Comparison of ENCODE assay signal across 9 mouse cellular contexts in genomic region chr12:76404836-76405182, GRCm38 (mm10). TPM values are rescaled to one million over a fixed set of nuclear protein-coding genes. Genes with fewer than 3 reads are reported as not detected.
DNase-seq lines count a peak whose midpoint lies in the region; ATAC-seq lines count a peak whose summit lies in the region.
"Had no signal": no experiment of that assay in that cellular context is flagged by ENCODE, and none has a peak within 500 bp of the region (broad histone marks: within the 10 kb centered on the region; RNA-seq: fewer than 3 reads in every experiment).

No protein-coding gene starts in this region.

- no peak overlapping the region for H3K27ac ChIP-seq in liver, embryonic 11.5 days (ENCODE audit: low read depth, low read length)
- H3K27ac ChIP-seq in stomach, embryonic 15.5 days, result no peak overlapping the region

- peaks cover 67% of the 10 kb centered on the region for H3K27me3 ChIP-seq in erythroblast, embryonic 14.5 days (ENCODE audit: control insufficient read depth)
- H3K27me3 ChIP-seq in liver, embryonic 11.5 days (replicated peaks; ENCODE audit: control insufficient read depth, insufficient read depth, low read length), result peaks cover 33% of the 10 kb centered on the region
- peaks cover 31% of the 10 kb centered on the region for H3K27me3 ChIP-seq in stomach, embryonic 15.5 days (replicated peaks)
- H3K27me3 ChIP-seq: CH12.LX had no signal

- no peak for ATAC-seq in erythroblast, adult 5-6 weeks (replicated peaks; ENCODE audit: low FRiP score, poor library complexity, severe bottlenecking)
- no peak for ATAC-seq in liver, embryonic 11.5 days (replicated peaks; ENCODE audit: low FRiP score)
- no peak for ATAC-seq in stomach, embryonic 15.5 days (ENCODE audit: insufficient read depth, low FRiP score, low read depth)
- ATAC-seq in inflammation-experienced regulatory T-cells, adult 6 months, result no peak

- H3K36me3 ChIP-seq in erythroblast, embryonic 14.5 days (ENCODE audit: control insufficient read depth), result no peaks in the 10 kb centered on the region
- H3K36me3 ChIP-seq in liver, embryonic 11.5 days (ENCODE audit: control insufficient read depth, insufficient read depth, low read length), result no peaks in the 10 kb centered on the region
- no peaks in the 10 kb centered on the region for H3K36me3 ChIP-seq in stomach, embryonic 15.5 days

- intact Hi-C loops in gastrocnemius, postnatal 14 days (cut with DNase I; ENCODE audit: low total_unique reads), result loop anchor here (10.0 kb wide), 1 partner anchor 70 kb away; no protein-coding TSS in a partner anchor

- peaks cover 40% of the 10 kb centered on the region for H3K4me1 ChIP-seq in erythroblast, embryonic 14.5 days (ENCODE audit: control insufficient read depth)
- peaks cover 15% of the 10 kb centered on the region for H3K4me1 ChIP-seq in liver, embryonic 11.5 days (replicated peaks; ENCODE audit: control insufficient read depth, insufficient read depth, low read length)
- H3K4me1 ChIP-seq in stomach, embryonic 15.5 days, result peaks cover 24% of the 10 kb centered on the region

- H3K9me3 ChIP-seq in erythroblast, embryonic 14.5 days (ENCODE audit: control insufficient read depth, low read length), result peaks cover 18% of the 10 kb centered on the region
- H3K9me3 ChIP-seq in liver, embryonic 11.5 days (ENCODE audit: control insufficient read depth, low read length), result no peaks in the 10 kb centered on the region
- H3K9me3 ChIP-seq in stomach, embryonic 15.5 days, result no peaks in the 10 kb centered on the region

- DNase-seq in right cerebral cortex, adult 18-20 months, result peak; percentile 8
- DNase-seq in right cerebral cortex, postnatal 14 days, result no peak
- peak; percentile 12 for DNase-seq in gastrocnemius, postnatal 14 days
- DNase-seq in liver, embryonic 11.5 days (ENCODE audit: low spot score), result no peak

- no peak overlapping the region for H3K9ac ChIP-seq in liver, embryonic 11.5 days (ENCODE audit: low read depth, low read length)
- 0 out of 2 replicates have a peak overlapping the region, but pooled peaks have one; percentile 9 for H3K9ac ChIP-seq in stomach, embryonic 15.5 days

- WGBS in liver, embryonic 11.5 days, result 9% methylated on average over 20 of the region's 20 CpGs
- whole genome bisulfite sequencing in stomach, embryonic 15.5 days, result 12% methylated on average over 20 of the region's 20 CpGs

- peak overlapping the region; percentile 94 for H3K4me2 ChIP-seq in liver, embryonic 11.5 days
- H3K4me2 ChIP-seq in stomach, embryonic 15.5 days, result peak overlapping the region; percentile 90

- H3K4me3 ChIP-seq in erythroblast, embryonic 14.5 days (replicated peaks), result peak overlapping the region; percentile 88
- H3K4me3 ChIP-seq in liver, embryonic 11.5 days (ENCODE audit: low read depth, low read length), result peak overlapping the region; percentile 62
- peak overlapping the region; percentile 67 for H3K4me3 ChIP-seq in stomach, embryonic 15.5 days (replicated peaks)

RNA-seq across cellular contexts. Expression of gene Hspa2, which starts 0.8 kb away (rescaled TPM):
- 0.20 and 0.27 TPM in 2 replicates for polyA plus RNA-seq in erythroblast, embryonic 14.5 days (2012)
- 0.42 and 4.4 TPM in 2 replicates for total RNA-seq in erythroblast, adult 5-6 weeks (2015; ENCODE audit: low replicate concordance)
- 0.68 and 1.8 TPM in 2 replicates for total RNA-seq in erythroblast, adult 5-6 weeks (2017; ENCODE audit: low replicate concordance)
- 10 to 100 TPM in 1 of 2 experiments, 1 to 10 TPM in 1; 8.7 to 12.7 TPM for total RNA-seq in gastrocnemius, postnatal 14 days (2021)
- 4.2 and 5.4 TPM in 2 replicates for polyA plus RNA-seq in liver, embryonic 11.5 days (2014; fragmentation: Nextera tagmentation; extraction: Ambion mirVana)
- 11.3 and 11.7 TPM in 2 replicates for polyA plus RNA-seq in stomach, embryonic 15.5 days (2015; fragmentation: Nextera tagmentation; extraction: Ambion mirVana)
- 1 to 10 TPM; 2.6 to 5.7 (median 3.4) TPM for polyA plus RNA-seq in inflammation-experienced regulatory T-cells, adult 6 months (2017; shearing (Covaris generic))

RNA-seq across cellular contexts. Expression of gene Ppp1r36, which starts 12.5 kb away (rescaled TPM):
- not detected in 2 replicates for polyA plus RNA-seq in erythroblast, embryonic 14.5 days (2012)
- total RNA-seq in erythroblast, adult 5-6 weeks (2015; ENCODE audit: low replicate concordance), result not detected in 2 replicates
- not detected in 2 replicates for total RNA-seq in erythroblast, adult 5-6 weeks (2017; ENCODE audit: low replicate concordance)
- total RNA-seq in gastrocnemius, postnatal 14 days (2021), result under 1 TPM; 0.31 to 0.51 TPM
- 0.51 TPM in 2 replicates for polyA plus RNA-seq in liver, embryonic 11.5 days (2014; fragmentation: Nextera tagmentation; extraction: Ambion mirVana)
- polyA plus RNA-seq in stomach, embryonic 15.5 days (2015; fragmentation: Nextera tagmentation; extraction: Ambion mirVana), result 2.9 and 3.2 TPM in 2 replicates
- polyA plus RNA-seq in inflammation-experienced regulatory T-cells, adult 6 months (2017; shearing (Covaris generic)), result not detected
- total RNA-seq: CH12.LX had no signal

RNA-seq across cellular contexts. Expression of gene Zbtb1, which starts 34.7 kb away (rescaled TPM):
- polyA plus RNA-seq in erythroblast, embryonic 14.5 days (2012), result 0.10 and 0.14 TPM in 2 replicates
- total RNA-seq in erythroblast, adult 5-6 weeks (2015; ENCODE audit: low replicate concordance), result 4.6 and 4.8 TPM in 2 replicates
- total RNA-seq in erythroblast, adult 5-6 weeks (2017; ENCODE audit: low replicate concordance), result 4.0 and 5.6 TPM in 2 replicates
- total RNA-seq in gastrocnemius, postnatal 14 days (2021), result 1 to 10 TPM; 4.3 to 4.4 TPM
- 9.4 and 11.1 TPM in 2 replicates for polyA plus RNA-seq in liver, embryonic 11.5 days (2014; fragmentation: Nextera tagmentation; extraction: Ambion mirVana)
- 8.9 and 9.5 TPM in 2 replicates for polyA plus RNA-seq in stomach, embryonic 15.5 days (2015; fragmentation: Nextera tagmentation; extraction: Ambion mirVana)
- polyA plus RNA-seq in inflammation-experienced regulatory T-cells, adult 6 months (2017; shearing (Covaris generic)), result 10 to 100 TPM; 20.2 to 26.2 (median 25.2) TPM

RNA-seq across cellular contexts. Expression of gene Zbtb25, which starts 35.4 kb away (rescaled TPM):
- polyA plus RNA-seq in erythroblast, embryonic 14.5 days (2012), result 0.29 and 0.59 TPM in 2 replicates
- 6.1 and 19.2 TPM in 2 replicates for total RNA-seq in erythroblast, adult 5-6 weeks (2015; ENCODE audit: low replicate concordance)
- total RNA-seq in erythroblast, adult 5-6 weeks (2017; ENCODE audit: low replicate concordance), result 1.3 and 4.6 TPM in 2 replicates
- 1 to 10 TPM; 7.8 to 8.7 TPM for total RNA-seq in gastrocnemius, postnatal 14 days (2021)
- 14.3 and 16.6 TPM in 2 replicates for polyA plus RNA-seq in liver, embryonic 11.5 days (2014; fragmentation: Nextera tagmentation; extraction: Ambion mirVana)
- 13.7 and 14.5 TPM in 2 replicates for polyA plus RNA-seq in stomach, embryonic 15.5 days (2015; fragmentation: Nextera tagmentation; extraction: Ambion mirVana)
- polyA plus RNA-seq in inflammation-experienced regulatory T-cells, adult 6 months (2017; shearing (Covaris generic)), result 10 to 100 TPM in 2 of 3 experiments, 1 to 10 TPM in 1; 7.2 to 17.0 (median 16.5) TPM

Comparison
In these comparisons a context has a peak if more than half of its experiments do, and no peak if none do; other contexts are left out.
1. DNase-seq: peak in right cerebral cortex, adult 18-20 months (single experiment) and gastrocnemius, postnatal 14 days (single experiment); none in right cerebral cortex, postnatal 14 days (single experiment) and liver, embryonic 11.5 days (single experiment).
2. Peak in every context shown above with its lines, with median percentiles within 50 percentile points of each other: H3K4me3 ChIP-seq.